Mouse (Mus musculus): ENCODE data around the gene Idua. TPM values are rescaled to one million over a fixed set of nuclear protein-coding genes. Genes with fewer than 3 reads are reported as not detected.
A peak's percentile ranks its signal among the peaks of the same experiment; 100 is the strongest.

The Idua gene
- polyA plus RNA-seq, 1 experiment from 2014 or later: 11.9 TPM

DNA sequence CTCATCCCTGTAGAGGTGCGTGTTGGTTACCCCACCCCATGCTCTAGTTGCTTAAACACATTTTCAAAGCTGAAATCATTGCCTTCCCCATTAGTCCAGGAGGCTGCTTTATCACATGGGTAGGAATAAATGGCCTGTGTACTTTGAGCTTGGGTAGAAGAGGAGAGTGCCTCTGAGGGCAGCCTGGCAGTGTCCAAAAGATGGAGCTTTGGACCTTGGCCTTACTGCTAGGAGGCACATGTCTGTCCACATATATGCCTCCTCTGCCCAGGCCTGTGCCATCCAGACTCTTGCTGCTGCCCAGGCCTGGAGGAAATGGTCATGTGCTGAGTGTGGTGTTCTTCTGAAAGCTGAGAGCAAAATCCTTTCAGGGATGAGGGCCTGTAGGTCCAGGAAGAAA lies 48.3 kb downstream of the Idua start:
- Histone ChIP-seq H3K4me1 (ENCODE audit: control insufficient read depth, insufficient read depth, low read length) (peaks cover 26% of the 10 kb centered on the region), H3K27me3 (replicated peaks; ENCODE audit: control insufficient read depth, insufficient read depth, low read length) (no peaks in the 10 kb centered on the region), H3K4me2 (ENCODE audit: low read depth, low read length) (no peak overlapping the region), H3K36me3 (ENCODE audit: control insufficient read depth, insufficient read depth, low read length) (0 out of 2 replicates have a peak, but pooled peaks cover 3% of the 10 kb centered on the region), H3K4me3 (ENCODE audit: low read length) (no peak overlapping the region), H3K27ac (ENCODE audit: low read length) (no peak overlapping the region; the same call in 1 of the 2 replicates), H3K9me3 (ENCODE audit: control insufficient read depth, low read length) (no peaks in the 10 kb centered on the region), H3K9ac (ENCODE audit: low read depth, low read length) (no peak overlapping the region)
- peak; percentile 56 for ATAC-seq
- WGBS: 76% methylated on average over 1 of the region's 1 CpGs

- 51% methylated on average over 6 of the region's 6 CpGs for WGBS
- H3K9me3 ChIP-seq (ENCODE audit: control insufficient read depth, low read length): no peaks in the 10 kb centered on the region
- H3K36me3 ChIP-seq (ENCODE audit: control insufficient read depth, insufficient read depth, low read length): 0 out of 2 replicates have a peak, but pooled peaks cover 3% of the 10 kb centered on the region
- H3K4me3 ChIP-seq (ENCODE audit: low read length): no peak overlapping the region
- H3K27me3 ChIP-seq (replicated peaks; ENCODE audit: control insufficient read depth, insufficient read depth, low read length): no peaks in the 10 kb centered on the region
- no peak overlapping the region for H3K27ac ChIP-seq (ENCODE audit: low read length)
- peak; percentile 22 for ATAC-seq
- H3K4me1 ChIP-seq (ENCODE audit: control insufficient read depth, insufficient read depth, low read length): peaks cover 26% of the 10 kb centered on the region
- H3K4me2 ChIP-seq (ENCODE audit: low read depth, low read length): no peak overlapping the region
- no peak overlapping the region for H3K9ac ChIP-seq (ENCODE audit: low read depth, low read length)
Observed at GRCm38 (mm10) chr5:108708981-108709731, 49.0 kb downstream of the Idua start.

- Histone ChIP-seq H3K4me3 (ENCODE audit: low read length) (no peak overlapping the region), H3K36me3 (ENCODE audit: control insufficient read depth, insufficient read depth, low read length) (no peaks in the 10 kb centered on the region), H3K9me3 (ENCODE audit: control insufficient read depth, low read length) (no peaks in the 10 kb centered on the region), H3K4me2 (ENCODE audit: low read depth, low read length) (no peak overlapping the region), H3K9ac (ENCODE audit: low read depth, low read length) (no peak overlapping the region), H3K27ac (ENCODE audit: low read length) (no peak overlapping the region), H3K27me3 (replicated peaks; ENCODE audit: control insufficient read depth, insufficient read depth, low read length) (no peaks in the 10 kb centered on the region), H3K4me1 (ENCODE audit: control insufficient read depth, insufficient read depth, low read length) (peaks cover 22% of the 10 kb centered on the region)
- ATAC-seq: no peak
- 82% methylated on average over 6 of the region's 6 CpGs for WGBS
Observed at GRCm38 (mm10) chr5:108711968-108712367, 51.8 kb downstream of the Idua start.

DNA sequence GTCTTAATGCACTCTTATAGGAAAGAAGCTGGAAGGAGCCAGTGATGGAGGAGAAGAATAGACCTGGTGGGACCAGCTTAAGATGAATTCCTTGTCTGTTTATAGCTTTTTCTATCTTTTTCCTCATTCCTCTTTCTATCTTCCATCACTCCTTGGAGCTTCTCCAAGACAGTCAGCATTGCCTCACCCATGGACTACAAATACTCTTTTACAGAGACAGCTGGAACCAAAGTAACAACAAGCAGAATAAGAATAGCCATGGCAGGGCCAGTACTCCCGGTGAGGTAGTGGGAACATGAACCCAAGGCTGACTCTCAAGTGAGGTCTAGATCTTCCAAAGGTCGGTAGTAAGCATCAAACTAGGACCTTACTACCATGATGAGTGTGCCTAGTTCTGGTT lies 53.0 kb downstream of the Idua start:
- peaks cover 19% of the 10 kb centered on the region for H3K4me1 ChIP-seq (ENCODE audit: control insufficient read depth, insufficient read depth, low read length)
- H3K4me2 ChIP-seq (ENCODE audit: low read depth, low read length): no peak overlapping the region
- H3K27ac ChIP-seq (ENCODE audit: low read length): no peak overlapping the region
- H3K4me3 ChIP-seq (ENCODE audit: low read length): no peak overlapping the region
- no peaks in the 10 kb centered on the region for H3K27me3 ChIP-seq (replicated peaks; ENCODE audit: control insufficient read depth, insufficient read depth, low read length)
- no peaks in the 10 kb centered on the region for H3K9me3 ChIP-seq (ENCODE audit: control insufficient read depth, low read length)
- H3K9ac ChIP-seq (ENCODE audit: low read depth, low read length): no peak overlapping the region
- ATAC-seq: no peak
- WGBS: 83% methylated on average over 2 of the region's 2 CpGs
- no peaks in the 10 kb centered on the region for H3K36me3 ChIP-seq (ENCODE audit: control insufficient read depth, insufficient read depth, low read length)

DNA sequence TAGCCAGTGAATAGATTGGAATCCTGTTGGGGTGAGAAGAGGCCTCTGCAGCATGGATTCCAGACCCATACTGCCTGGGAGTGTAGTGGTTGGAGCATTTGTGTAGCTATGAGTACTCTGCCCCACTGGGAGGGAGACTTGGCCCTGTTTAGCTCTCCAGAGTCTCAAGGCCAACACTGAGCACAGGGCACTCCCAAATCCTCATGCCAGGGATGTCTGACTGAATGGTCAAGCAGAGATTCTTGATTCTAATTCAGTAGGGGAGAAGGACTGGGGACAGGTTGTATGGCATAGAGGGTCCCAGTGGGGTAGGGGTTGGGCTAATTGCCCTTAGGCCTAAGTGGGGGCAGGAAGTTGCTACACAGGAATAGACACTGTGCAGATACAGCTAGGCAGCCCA lies 53.6 kb downstream of the Idua start:
- Histone ChIP-seq H3K9ac (ENCODE audit: low read depth, low read length) (no peak overlapping the region), H3K9me3 (ENCODE audit: control insufficient read depth, low read length) (no peaks in the 10 kb centered on the region), H3K4me2 (ENCODE audit: low read depth, low read length) (no peak overlapping the region), H3K36me3 (ENCODE audit: control insufficient read depth, insufficient read depth, low read length) (no peaks in the 10 kb centered on the region), H3K27ac (ENCODE audit: low read length) (no peak overlapping the region), H3K27me3 (replicated peaks; ENCODE audit: control insufficient read depth, insufficient read depth, low read length) (no peaks in the 10 kb centered on the region), H3K4me1 (ENCODE audit: control insufficient read depth, insufficient read depth, low read length) (peaks cover 16% of the 10 kb centered on the region), H3K4me3 (ENCODE audit: low read length) (no peak overlapping the region)
- ATAC-seq: no peak

DNA sequence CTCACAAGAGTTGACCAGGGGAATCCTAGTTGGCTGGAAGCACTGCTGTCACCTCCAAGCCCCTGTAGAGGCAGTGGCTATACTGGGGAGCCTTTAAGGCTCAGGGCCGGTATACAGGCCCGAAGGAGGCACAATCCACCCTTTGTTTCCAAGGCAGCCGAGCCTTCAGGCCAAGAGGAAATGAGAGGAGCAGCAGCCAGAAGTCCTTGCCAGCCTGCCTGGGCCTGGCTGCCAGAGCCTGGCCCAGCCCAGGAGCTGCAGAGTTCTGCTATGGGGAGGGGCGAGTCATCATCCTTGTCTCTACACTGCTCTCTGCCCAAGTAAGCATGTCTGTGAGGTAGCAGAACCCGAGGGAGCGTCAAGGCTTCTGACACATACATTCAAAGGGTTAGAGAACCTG lies 54.0 kb downstream of the Idua start:
- H3K9ac ChIP-seq (ENCODE audit: low read depth, low read length): 0 out of 2 replicates have a peak overlapping the region, but pooled peaks have one; percentile 12
- 45% methylated on average over 6 of the region's 6 CpGs for WGBS
- H3K4me2 ChIP-seq (ENCODE audit: low read depth, low read length): no peak overlapping the region
- H3K27ac ChIP-seq (ENCODE audit: low read length): no peak overlapping the region
- ATAC-seq: peak; percentile 71
- H3K36me3 ChIP-seq (ENCODE audit: control insufficient read depth, insufficient read depth, low read length): no peaks in the 10 kb centered on the region
- peaks cover 11% of the 10 kb centered on the region for H3K4me1 ChIP-seq (ENCODE audit: control insufficient read depth, insufficient read depth, low read length)
- no peak overlapping the region for H3K4me3 ChIP-seq (ENCODE audit: low read length)
- no peaks in the 10 kb centered on the region for H3K27me3 ChIP-seq (replicated peaks; ENCODE audit: control insufficient read depth, insufficient read depth, low read length)
- H3K9me3 ChIP-seq (ENCODE audit: control insufficient read depth, low read length): no peaks in the 10 kb centered on the region

DNA sequence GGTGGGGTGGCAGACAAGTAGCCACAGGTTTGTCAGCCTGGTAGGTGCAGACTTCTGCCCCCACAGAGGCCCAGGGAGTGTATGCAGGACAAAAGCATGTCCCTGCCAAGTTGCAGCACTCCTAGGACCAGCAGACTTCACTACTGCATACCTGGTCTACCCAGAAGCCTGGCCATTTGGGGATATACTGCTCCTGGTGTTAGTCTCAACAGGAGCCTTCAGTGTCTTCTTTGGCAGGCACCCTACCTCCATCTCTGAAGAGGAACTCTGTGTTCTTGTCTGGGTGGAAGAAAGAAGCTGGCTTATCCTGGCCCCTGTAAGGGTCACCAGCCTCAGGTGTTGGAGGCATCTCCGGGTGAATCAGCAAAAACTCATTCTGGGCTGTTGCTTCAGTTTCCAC lies 55.8 kb downstream of the Idua start:
- Histone ChIP-seq H3K27ac (ENCODE audit: low read length) (no peak overlapping the region), H3K4me2 (ENCODE audit: low read depth, low read length) (no peak overlapping the region), H3K9ac (ENCODE audit: low read depth, low read length) (no peak overlapping the region), H3K9me3 (ENCODE audit: control insufficient read depth, low read length) (no peaks in the 10 kb centered on the region), H3K36me3 (ENCODE audit: control insufficient read depth, insufficient read depth, low read length) (no peaks in the 10 kb centered on the region), H3K4me3 (ENCODE audit: low read length) (no peak overlapping the region), H3K4me1 (ENCODE audit: control insufficient read depth, insufficient read depth, low read length) (peaks cover 10% of the 10 kb centered on the region), H3K27me3 (replicated peaks; ENCODE audit: control insufficient read depth, insufficient read depth, low read length) (no peaks in the 10 kb centered on the region)
- WGBS: 84% methylated on average over 1 of the region's 1 CpGs
- no peak for ATAC-seq

DNA sequence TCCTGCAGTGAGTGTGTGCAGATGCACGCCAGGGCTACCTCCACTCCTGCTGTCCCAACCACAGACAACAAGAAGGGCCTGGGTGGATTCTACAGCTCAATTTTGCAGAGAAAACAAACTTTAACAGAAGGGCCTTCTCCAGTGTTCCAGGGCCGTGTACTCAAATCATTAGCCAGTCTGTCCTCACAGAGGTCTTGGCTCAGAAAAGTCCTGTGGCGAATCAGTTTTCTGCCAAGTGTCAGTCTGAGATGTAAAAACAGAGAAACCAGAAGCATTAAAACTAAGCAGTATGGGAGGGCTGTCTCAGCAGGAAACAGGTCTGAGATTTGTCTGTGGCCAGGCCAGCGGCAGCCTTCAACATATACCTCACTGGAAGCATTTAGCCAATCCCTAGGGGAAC lies 57.9 kb downstream of the Idua start:
- Histone ChIP-seq H3K27ac (ENCODE audit: low read length) (no peak overlapping the region), H3K4me3 (ENCODE audit: low read length) (no peak overlapping the region), H3K9ac (ENCODE audit: low read depth, low read length) (no peak overlapping the region), H3K27me3 (replicated peaks; ENCODE audit: control insufficient read depth, insufficient read depth, low read length) (no peaks in the 10 kb centered on the region), H3K36me3 (ENCODE audit: control insufficient read depth, insufficient read depth, low read length) (no peaks in the 10 kb centered on the region), H3K4me2 (ENCODE audit: low read depth, low read length) (no peak overlapping the region), H3K4me1 (ENCODE audit: control insufficient read depth, insufficient read depth, low read length) (peaks cover 10% of the 10 kb centered on the region), H3K9me3 (ENCODE audit: control insufficient read depth, low read length) (no peaks in the 10 kb centered on the region)
- no peak for ATAC-seq
- 53% methylated on average over 4 of the region's 4 CpGs for WGBS

DNA sequence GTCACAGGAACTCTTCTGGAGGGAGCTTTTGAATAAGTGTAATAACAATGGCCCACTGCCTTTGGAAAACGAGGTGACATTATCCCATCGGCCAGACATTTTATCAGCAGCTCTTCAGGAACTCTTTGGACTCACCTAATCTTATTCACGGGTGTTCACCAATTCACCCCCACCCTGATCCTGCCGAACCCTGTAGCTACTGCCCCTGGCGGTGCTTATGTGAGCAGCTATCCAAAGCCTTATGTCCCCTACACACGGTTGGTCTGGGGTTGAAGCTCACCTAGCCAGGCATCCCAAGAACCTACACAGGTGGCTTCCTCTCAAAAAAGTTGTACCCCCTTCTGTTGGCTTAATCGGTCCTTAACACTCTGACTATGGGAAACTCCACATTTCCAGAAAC lies 59.6 kb downstream of the Idua start:
- Histone ChIP-seq H3K36me3 (ENCODE audit: control insufficient read depth, insufficient read depth, low read length) (no peaks in the 10 kb centered on the region), H3K27ac (ENCODE audit: low read length) (no peak overlapping the region), H3K4me3 (ENCODE audit: low read length) (no peak overlapping the region), H3K9me3 (ENCODE audit: control insufficient read depth, low read length) (no peaks in the 10 kb centered on the region), H3K27me3 (replicated peaks; ENCODE audit: control insufficient read depth, insufficient read depth, low read length) (no peaks in the 10 kb centered on the region), H3K9ac (ENCODE audit: low read depth, low read length) (no peak overlapping the region), H3K4me1 (ENCODE audit: control insufficient read depth, insufficient read depth, low read length) (no peaks in the 10 kb centered on the region), H3K4me2 (ENCODE audit: low read depth, low read length) (no peak overlapping the region)
- 51% methylated on average over 7 of the region's 7 CpGs for WGBS
- no peak; the same call in 1 of the 2 replicates for ATAC-seq

- no peak overlapping the region for H3K4me3 ChIP-seq (ENCODE audit: low read length)
- no peaks in the 10 kb centered on the region for H3K27me3 ChIP-seq (replicated peaks; ENCODE audit: control insufficient read depth, insufficient read depth, low read length)
- no peaks in the 10 kb centered on the region for H3K36me3 ChIP-seq (ENCODE audit: control insufficient read depth, insufficient read depth, low read length)
- 67% methylated on average over 2 of the region's 2 CpGs for WGBS
- no peak for ATAC-seq
- H3K4me1 ChIP-seq (ENCODE audit: control insufficient read depth, insufficient read depth, low read length): no peaks in the 10 kb centered on the region
- H3K9me3 ChIP-seq (ENCODE audit: control insufficient read depth, low read length): no peaks in the 10 kb centered on the region
- H3K9ac ChIP-seq (ENCODE audit: low read depth, low read length): no peak overlapping the region
- H3K4me2 ChIP-seq (ENCODE audit: low read depth, low read length): no peak overlapping the region
- H3K27ac ChIP-seq (ENCODE audit: low read length): no peak overlapping the region
Observed at GRCm38 (mm10) chr5:108724006-108724405, 63.9 kb downstream of the Idua start.
